ENCODE assay signal across 9 mouse cellular contexts in the genomic region with DNA sequence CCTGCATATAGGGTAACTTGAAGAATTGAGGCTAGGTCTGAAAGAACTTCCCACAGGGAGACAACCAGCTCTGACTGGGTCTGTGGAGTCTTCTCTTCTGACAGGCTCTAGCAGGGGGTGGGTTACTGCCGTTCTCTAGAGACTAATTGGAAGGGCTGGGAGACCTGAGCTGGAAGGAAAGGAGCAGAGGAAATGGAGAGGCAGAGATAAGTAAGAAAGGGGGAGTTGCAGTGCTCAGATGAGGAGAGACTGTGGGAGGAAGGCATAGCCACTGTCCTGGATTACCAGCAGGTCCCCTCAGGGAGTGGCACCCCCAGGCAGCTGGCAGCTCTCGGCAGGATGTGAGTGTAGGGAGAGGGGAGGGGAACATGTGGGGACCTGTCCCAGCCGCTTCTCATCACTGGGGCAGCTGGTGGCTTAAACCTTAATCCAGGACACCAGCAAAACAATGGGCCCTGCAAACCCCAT. TPM values are rescaled to one million over a fixed set of nuclear protein-coding genes. Genes with fewer than 3 reads are reported as not detected.
A peak's percentile ranks its signal among the peaks of the same experiment; 100 is the strongest.
DNase-seq lines count a peak whose midpoint lies in the region; ATAC-seq lines count a peak whose summit lies in the region.
"Had no signal": no experiment of that assay in that cellular context is flagged by ENCODE, and none has a peak within 500 bp of the region (broad histone marks: within the 10 kb centered on the region; RNA-seq: fewer than 3 reads in every experiment).

No protein-coding gene starts in this region.

- H3K36me3 ChIP-seq in forebrain, embryonic 11.5 days (ENCODE audit: control insufficient read depth, insufficient read depth, low read length): no peaks in the 10 kb centered on the region
- H3K36me3 ChIP-seq in forebrain, embryonic 14.5 days (ENCODE audit: control insufficient read depth, insufficient read depth, low read length): no peaks in the 10 kb centered on the region
- peaks cover 34% of the 10 kb centered on the region for H3K36me3 ChIP-seq in limb, embryonic 15.5 days

- peak overlapping the region; percentile 24; the same call in 1 of the 2 replicates for H3K4me2 ChIP-seq in forebrain, embryonic 11.5 days (ENCODE audit: low read depth, low read length, severe bottlenecking)
- no peak overlapping the region for H3K4me2 ChIP-seq in forebrain, embryonic 14.5 days (ENCODE audit: low read length)
- H3K4me2 ChIP-seq in limb, embryonic 15.5 days: peak overlapping the region; percentile 86

- 6% methylated on average over 3 of the region's 3 CpGs for WGBS in forebrain, embryonic 11.5 days
- 4% methylated on average over 3 of the region's 3 CpGs for WGBS in forebrain, embryonic 14.5 days
- 16% methylated on average over 3 of the region's 3 CpGs for WGBS in limb, embryonic 15.5 days

- peaks cover 7% of the 10 kb centered on the region for H3K4me1 ChIP-seq in forebrain, embryonic 11.5 days (replicated peaks; ENCODE audit: control insufficient read depth, insufficient read depth, low read length)
- peaks cover 11% of the 10 kb centered on the region for H3K4me1 ChIP-seq in forebrain, embryonic 14.5 days (ENCODE audit: control insufficient read depth, insufficient read depth, low read length)
- peaks cover 62% of the 10 kb centered on the region for H3K4me1 ChIP-seq in limb, embryonic 15.5 days

- H3K27ac ChIP-seq in forebrain, embryonic 11.5 days (ENCODE audit: low read depth, low read length): no peak overlapping the region
- no peak overlapping the region for H3K27ac ChIP-seq in forebrain, embryonic 14.5 days (ENCODE audit: low read depth, low read length)
- peak overlapping the region; percentile 79 for H3K27ac ChIP-seq in limb, embryonic 15.5 days

- H3K27me3 ChIP-seq in forebrain, embryonic 11.5 days (ENCODE audit: control insufficient read depth, insufficient read depth, low read length): peaks cover 33% of the 10 kb centered on the region
- H3K27me3 ChIP-seq in forebrain, embryonic 14.5 days (replicated peaks; ENCODE audit: control insufficient read depth, insufficient read depth, low read length): peaks cover 19% of the 10 kb centered on the region
- H3K27me3 ChIP-seq in limb, embryonic 15.5 days: no peaks in the 10 kb centered on the region
- H3K27me3 ChIP-seq: CH12.LX had no signal

- H3K9ac ChIP-seq in forebrain, embryonic 11.5 days (ENCODE audit: low read length): no peak overlapping the region
- no peak overlapping the region for H3K9ac ChIP-seq in forebrain, embryonic 14.5 days (ENCODE audit: low read length)
- 0 out of 2 replicates have a peak overlapping the region, but pooled peaks have one; percentile 76 for H3K9ac ChIP-seq in limb, embryonic 15.5 days

- no peak for ATAC-seq in forebrain, embryonic 11.5 days (replicated peaks; ENCODE audit: low FRiP score)
- no peak for ATAC-seq in forebrain, embryonic 14.5 days
- no peak for ATAC-seq in limb, embryonic 15.5 days (ENCODE audit: insufficient number of reproducible peaks, low FRiP score, low TSS enrichment, low read depth)

- intact Hi-C loops in left cerebral cortex, postnatal 36 days (cut with DNase I): no loop called here

- peak overlapping the region; percentile 8; the same call in 1 of the 2 replicates for H3K4me3 ChIP-seq in forebrain, embryonic 11.5 days (ENCODE audit: low read depth, low read length)
- H3K4me3 ChIP-seq in forebrain, embryonic 14.5 days (ENCODE audit: low read depth, low read length): no peak overlapping the region
- H3K4me3 ChIP-seq in limb, embryonic 15.5 days: peak overlapping the region; percentile 68

- DNase-seq in forebrain, embryonic 11.5 days (ENCODE audit: low spot score): peak; percentile 50
- no peak for DNase-seq in forebrain, embryonic 14.5 days (ENCODE audit: low spot score)
- peak; percentile 37 to 59 for DNase-seq in urinary bladder, postnatal 36 days (ENCODE audit: low spot score in 2 of 2)
- DNase-seq in urinary bladder, postnatal 25 days (ENCODE audit: low spot score): no peak
- DNase-seq in retina, postnatal 1 day: peak; percentile 91
- no peak for DNase-seq in layer of hippocampus, adult 11-12 months (ENCODE audit: low spot score)
- DNase-seq in left cerebral cortex, postnatal 36 days (ENCODE audit: low spot score in 2 of 2): no peak

- H3K9me3 ChIP-seq in forebrain, embryonic 11.5 days (ENCODE audit: control insufficient read depth, low read length): no peaks in the 10 kb centered on the region
- no peaks in the 10 kb centered on the region for H3K9me3 ChIP-seq in forebrain, embryonic 14.5 days (replicated peaks; ENCODE audit: control insufficient read depth, low read length)
- no peaks in the 10 kb centered on the region for H3K9me3 ChIP-seq in limb, embryonic 15.5 days

RNA-seq across cellular contexts. Expression of gene Arhgap23, which starts 26.4 kb away (rescaled TPM):
- 3.2 and 4.8 TPM in 2 replicates for polyA plus RNA-seq in forebrain, embryonic 11.5 days (2014; fragmentation: Nextera tagmentation; extraction: Ambion mirVana)
- polyA plus RNA-seq in forebrain, embryonic 14.5 days (2014; fragmentation: Nextera tagmentation; extraction: Ambion mirVana): 5.4 and 6.3 TPM in 2 replicates
- polyA plus RNA-seq in limb, embryonic 15.5 days (2015; fragmentation: Nextera tagmentation; extraction: Ambion mirVana): 7.8 and 8.4 TPM in 2 replicates
- 10 to 100 TPM; 68.0 to 74.4 TPM for total RNA-seq in left cerebral cortex, postnatal 36 days (2021)

RNA-seq across cellular contexts. Expression of gene 4933428G20Rik, which starts 58.4 kb away (rescaled TPM):
- 0.17 TPM in 1 of 2 replicates, not detected in the other for polyA plus RNA-seq in forebrain, embryonic 11.5 days (2014; fragmentation: Nextera tagmentation; extraction: Ambion mirVana)
- 0.40 TPM in 1 of 2 replicates, not detected in the other for polyA plus RNA-seq in forebrain, embryonic 14.5 days (2014; fragmentation: Nextera tagmentation; extraction: Ambion mirVana)
- polyA plus RNA-seq in limb, embryonic 15.5 days (2015; fragmentation: Nextera tagmentation; extraction: Ambion mirVana): 0.93 and 1.1 TPM in 2 replicates
- total RNA-seq in left cerebral cortex, postnatal 36 days (2021): under 1 TPM; 0.22 to 0.48 TPM

Comparison
In these comparisons a context has a peak if more than half of its experiments do, and no peak if none do; other contexts are left out.
1. DNase-seq: peak in forebrain, embryonic 11.5 days (single experiment), urinary bladder, postnatal 36 days (2 of 2) and retina, postnatal 1 day (single experiment); none in forebrain, embryonic 14.5 days (single experiment), urinary bladder, postnatal 25 days (single experiment), layer of hippocampus, adult 11-12 months (single experiment) and left cerebral cortex, postnatal 36 days (0 of 2).